Mouse (Mus musculus): ENCODE measurements around the gene Gmds.

- TF ChIP-seq CTCF (IDR thresholded peaks at IDR 0.05; ENCODE audit: extremely low read depth, insufficient read depth, low read length), result no peak
- no peak for TF ChIP-seq POLR2A (IDR thresholded peaks at IDR 0.05; ENCODE audit: extremely low read depth, insufficient read depth, low read length)
Measured at GRCm38 (mm10) chr13:32118386-32118785, 220.2 kb downstream of the Gmds start.
